Mouse (Mus musculus) urinary bladder, postnatal 14 days (tissue): Measurements from ENCODE around the gene Casp14.

Source experiments
- DNase-seq: peaks from one replicate; pipeline ENCODE4 v3.0.0; 2021; ENCODE audit warnings: low spot score

Gene Casp14

GRCm38 (mm10) chr10:78718056-78718455 is at the start of gene Casp14:
Casp14 (minus strand) TSS chr10:78718294.
- peak; percentile 54 for DNase-seq

GRCm38 (mm10) chr10:78765570-78765969 is 47.5 kb upstream of the Casp14 start:
- no peak for DNase-seq

DNA sequence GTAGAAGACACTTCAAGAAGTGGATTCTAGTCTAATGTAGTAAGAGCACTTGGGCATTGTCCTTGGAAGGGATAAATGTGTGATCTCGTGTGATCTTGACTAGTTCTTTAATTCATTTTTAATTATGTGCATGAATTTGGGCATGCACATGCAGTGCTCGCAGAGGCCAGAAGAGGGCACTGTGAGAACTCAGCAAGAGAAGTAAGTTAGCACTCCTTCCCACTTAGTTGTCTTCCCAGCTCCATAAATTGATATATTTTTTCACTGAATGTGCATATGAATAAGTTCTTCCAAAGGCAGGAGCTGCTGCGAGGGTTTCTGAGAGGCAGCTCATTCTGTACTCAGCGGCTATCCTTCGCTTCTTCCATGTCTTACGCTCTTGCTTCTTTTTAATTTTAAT is 37.9 kb upstream of the Casp14 start:
- DNase-seq, result peak; percentile 73

GRCm38 (mm10) chr10:78752452-78753191 is 34.5 kb upstream of the Casp14 start, which contains the start of gene Ccdc105:
Ccdc105 (minus strand) TSS chr10:78753065.
- DNase-seq, result peak; percentile 53

GRCm38 (mm10) chr10:78748946-78749345 is 30.9 kb upstream of the Casp14 start:
- DNase-seq, result no peak

- DNase-seq, result no peak
Observed at GRCm38 (mm10) chr10:78748161-78748560, 30.1 kb upstream of the Casp14 start.

- DNase-seq, result peak; percentile 8
Observed at GRCm38 (mm10) chr10:78747035-78747721, 29.1 kb upstream of the Casp14 start.

GRCm38 (mm10) chr10:78745453-78746232 is 27.5 kb upstream of the Casp14 start:
- no peak for DNase-seq

DNA sequence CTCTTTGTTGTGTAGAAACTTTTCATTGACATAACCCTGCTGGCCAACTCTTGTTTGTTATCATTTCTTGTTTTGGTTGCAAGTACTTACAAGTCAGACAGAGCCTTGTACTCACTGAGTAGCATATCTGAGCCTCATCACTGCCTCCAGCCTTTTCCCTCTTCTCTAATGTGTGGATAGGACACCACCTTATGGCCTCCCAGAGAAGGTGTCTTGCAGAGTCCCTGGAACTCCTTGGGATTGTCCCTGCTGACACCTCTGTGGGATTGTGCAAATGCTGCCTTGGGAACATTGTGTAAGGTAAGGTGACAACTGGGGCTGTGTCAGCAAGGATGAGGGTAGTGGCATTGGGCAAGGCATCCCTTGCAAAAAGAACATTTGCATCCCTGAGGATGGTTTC is 25.6 kb upstream of the Casp14 start:
- DNase-seq, result no peak

GRCm38 (mm10) chr10:78739821-78740220 is 21.7 kb upstream of the Casp14 start:
- DNase-seq, result no peak

DNA sequence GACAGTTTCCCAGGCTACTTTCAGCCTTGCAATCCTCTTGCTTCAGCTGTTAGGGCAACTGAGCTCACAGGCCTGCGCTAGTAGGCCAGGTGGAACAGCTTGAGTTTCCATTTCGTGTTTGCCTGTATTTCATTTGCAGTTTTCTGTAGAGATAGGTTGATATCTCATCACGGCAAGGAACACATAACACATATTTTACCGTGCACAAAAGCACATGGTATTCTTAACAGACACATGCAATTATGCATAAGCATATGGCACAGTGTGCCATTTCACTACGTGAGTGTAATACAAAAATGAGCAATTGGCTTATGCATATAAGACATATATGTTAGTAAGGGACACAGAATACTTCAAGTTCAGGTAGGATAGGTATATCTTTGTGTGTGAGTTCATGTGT is 9.8 kb upstream of the Casp14 start:
- no peak for DNase-seq

GRCm38 (mm10) chr10:78727035-78727434 is 8.9 kb upstream of the Casp14 start:
- DNase-seq, result no peak

DNA sequence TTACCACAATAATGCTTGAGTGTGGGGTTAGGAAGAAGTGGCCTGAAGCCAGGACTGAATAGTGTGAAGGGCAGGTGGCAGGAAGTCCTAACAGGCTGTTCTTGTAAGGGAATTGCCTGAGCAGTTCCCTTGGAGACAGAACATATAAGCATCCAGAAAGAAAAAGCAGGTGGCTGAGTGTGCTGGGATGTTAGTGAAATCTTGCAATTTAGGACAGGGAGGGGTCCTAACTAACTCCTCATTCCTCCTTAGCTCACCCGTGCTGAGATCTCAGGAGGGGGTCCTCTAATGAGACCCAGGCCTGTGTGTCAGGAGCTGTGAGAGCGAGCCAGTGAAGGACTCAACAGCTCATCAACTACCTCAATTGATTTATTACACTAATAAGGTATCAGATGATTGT is 5.3 kb upstream of the Casp14 start:
- no peak for DNase-seq

- DNase-seq, result no peak
Observed at GRCm38 (mm10) chr10:78722654-78723053, 4.6 kb upstream of the Casp14 start.

DNA sequence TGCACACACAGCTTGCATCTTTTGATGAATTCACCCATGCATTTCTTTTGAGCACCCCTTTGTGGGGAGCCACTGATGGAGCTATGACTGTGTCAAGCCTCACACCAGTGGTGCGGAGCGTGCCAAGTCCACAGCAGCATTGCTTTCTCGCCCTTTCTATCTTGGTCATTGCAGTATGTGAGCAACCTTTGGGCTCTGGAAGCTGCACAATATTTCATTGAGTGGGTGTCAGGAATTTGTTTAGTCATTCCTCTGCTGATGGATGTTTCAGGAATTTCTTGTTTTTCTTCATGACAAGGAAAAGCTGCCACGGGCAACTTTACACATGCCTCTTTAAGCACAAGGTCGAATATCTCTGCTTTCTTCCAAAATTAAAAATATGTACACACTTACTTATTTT is 3.9 kb upstream of the Casp14 start:
- no peak for DNase-seq

DNA sequence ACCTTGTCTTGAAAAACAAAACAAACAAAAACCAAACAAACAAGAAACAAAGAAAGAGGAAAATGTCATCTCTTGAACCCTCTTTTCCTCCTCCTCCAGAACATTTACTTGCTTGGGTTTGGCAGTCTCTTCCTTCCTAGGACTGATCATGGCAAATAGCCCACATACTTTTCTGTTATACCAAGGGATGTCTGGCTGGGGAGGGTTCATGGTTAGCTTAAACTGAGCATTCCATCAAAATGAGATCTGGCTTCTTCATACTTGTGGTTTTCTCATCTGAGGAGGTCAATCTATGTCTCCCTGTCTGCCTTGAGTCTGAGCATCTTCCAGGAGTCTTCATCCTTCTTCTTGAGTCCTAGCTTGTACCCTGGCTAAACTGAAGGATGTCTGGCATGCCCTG is 1.9 kb downstream of the Casp14 start:
- DNase-seq, result no peak

DNA sequence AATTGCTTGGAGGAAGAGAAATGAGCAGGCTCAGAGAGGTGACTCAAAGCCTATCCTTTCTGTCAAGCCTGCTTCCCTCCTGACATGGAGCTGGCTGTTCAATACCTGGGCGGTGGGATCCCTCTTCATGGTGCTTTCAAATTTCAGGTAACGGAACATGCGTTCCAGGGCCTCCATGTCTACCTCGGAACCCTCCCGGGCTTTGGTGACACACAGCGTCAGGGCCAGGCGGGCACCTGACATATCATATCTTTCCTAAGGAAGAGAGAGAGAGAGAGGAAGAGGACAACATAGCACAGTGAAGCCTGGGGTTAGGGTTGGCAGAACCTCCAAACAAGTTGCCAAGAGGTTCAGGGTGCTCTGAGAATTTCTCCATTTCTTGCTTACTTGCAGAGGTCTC is 2.9 kb downstream of the Casp14 start:
- no peak for DNase-seq

- DNase-seq, result no peak
Observed at GRCm38 (mm10) chr10:78714129-78714528, 4.0 kb downstream of the Casp14 start.

DNA sequence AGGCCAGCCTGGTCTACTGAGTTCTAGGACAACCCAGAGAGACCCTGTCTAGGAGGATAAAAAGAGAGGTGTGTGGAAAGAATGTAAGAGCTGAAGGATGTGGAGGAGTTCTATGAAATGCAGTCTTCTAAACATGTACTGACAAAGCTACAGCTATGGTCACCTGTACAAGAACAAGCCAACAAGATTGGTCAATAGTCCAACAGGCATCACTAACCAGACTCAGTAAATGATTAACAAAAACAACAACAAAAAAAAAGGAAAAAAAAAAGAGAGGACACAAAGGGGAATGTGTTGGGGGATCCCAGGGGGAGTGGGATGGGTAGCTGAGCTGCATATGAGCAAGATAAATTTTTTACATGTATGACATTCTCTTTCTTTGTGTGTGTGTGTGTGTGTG is 7.4 kb downstream of the Casp14 start:
- DNase-seq, result no peak

- no peak for DNase-seq
Observed at GRCm38 (mm10) chr10:78700881-78701280, 17.2 kb downstream of the Casp14 start.

DNA sequence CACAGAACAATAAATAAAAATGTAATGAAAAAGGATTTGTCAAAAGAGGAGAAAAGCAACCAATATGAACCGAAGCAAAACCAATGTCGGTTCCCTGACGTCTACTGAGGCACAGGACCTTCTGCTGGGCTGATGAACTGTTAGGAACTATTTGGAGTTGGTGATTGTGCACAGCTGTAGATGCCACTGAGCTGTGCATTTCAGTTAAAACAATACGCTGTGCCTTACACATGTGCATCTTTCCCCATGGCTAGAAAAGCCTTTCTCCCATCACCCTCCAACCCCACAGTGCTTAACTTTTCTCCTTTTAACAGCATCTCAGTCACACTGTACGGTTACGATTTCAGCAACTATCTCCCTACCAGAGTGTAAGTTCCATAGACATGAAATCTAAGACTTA is 28.1 kb downstream of the Casp14 start:
- no peak for DNase-seq

DNA sequence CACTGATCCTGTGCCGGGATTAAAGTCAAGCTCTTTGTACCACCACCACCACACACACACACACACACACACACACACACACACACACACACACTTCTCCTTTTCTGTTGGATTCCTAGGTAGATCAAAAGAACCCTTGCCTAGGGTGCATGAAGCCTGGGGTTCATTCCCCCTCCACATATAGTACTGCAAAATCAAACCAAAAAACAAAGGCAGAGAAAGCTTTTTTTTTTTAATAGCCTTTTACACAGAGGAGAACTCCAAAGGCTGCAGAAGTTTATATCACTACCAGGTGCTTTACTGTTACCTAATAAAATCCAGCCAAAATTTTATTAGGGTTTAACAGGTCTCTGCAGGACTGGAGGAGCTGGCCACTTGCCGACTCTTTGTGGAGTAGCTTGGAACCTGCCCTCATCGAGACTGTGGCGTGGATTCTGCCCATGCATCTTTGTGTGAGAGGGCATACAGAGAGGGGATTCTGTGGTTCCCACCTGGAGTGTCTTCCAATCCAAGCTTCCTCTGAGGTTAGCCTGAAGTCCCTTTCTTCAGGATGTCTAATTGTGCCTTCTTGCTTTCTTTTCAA is 31.0 kb downstream of the Casp14 start:
- DNase-seq, result peak; percentile 11
